Mouse (Mus musculus) heart, embryonic 16.5 days (tissue): ENCODE measurements around the gene Slc4a10. TPM values are rescaled to one million over a fixed set of nuclear protein-coding genes. Genes with fewer than 3 reads are reported as not detected.

Experiments used
- ATAC-seq: fragments of 200-750 bp; cut with Nextera tagmentation; replicated peaks from 2 replicates; pipeline ENCODE4 v1.8.0; 2017; ENCODE audit warnings: moderate number of reproducible peaks; ENCODE audit not compliant: insufficient read depth, low FRiP score; ENCODE audit errors: extremely low read depth
- H3K27ac ChIP-seq: fragments of 300-500 bp; sonication (generic); 2 replicates; pipeline ENCODE4 v1.5.1; 2014; ENCODE audit warnings: mild to moderate bottlenecking, low read length, control low read depth, moderate library complexity
- H3K27me3 ChIP-seq: fragments of 300-500 bp; sonication (generic); 2 replicates; pipeline ENCODE4 v1.6.1; 2014; ENCODE audit warnings: low read length, mixed read lengths; ENCODE audit not compliant: control insufficient read depth, insufficient read depth
- H3K36me3 ChIP-seq: fragments of 300-500 bp; sonication (generic); 2 replicates; pipeline ENCODE4 v1.6.1; 2014; ENCODE audit not compliant: control insufficient read depth, insufficient read depth
- H3K4me1 ChIP-seq: fragments of 300-500 bp; sonication (generic); 2 replicates; pipeline ENCODE4 v1.6.1; 2014; ENCODE audit warnings: low read length, mixed read lengths; ENCODE audit not compliant: control insufficient read depth, insufficient read depth
- H3K4me2 ChIP-seq: fragments of 300-500 bp; sonication (generic); 2 replicates; pipeline ENCODE4 v1.6.1; 2014; ENCODE audit warnings: low read depth, mild to moderate bottlenecking, control low read depth, low read length
- H3K4me3 ChIP-seq: fragments of 300-500 bp; sonication (generic); 2 replicates; pipeline ENCODE4 v1.5.1; 2014; ENCODE audit warnings: mild to moderate bottlenecking, control low read depth, low read length
- H3K9ac ChIP-seq: fragments of 300-500 bp; sonication (generic); 2 replicates; pipeline ENCODE4 v1.6.1; 2014; ENCODE audit warnings: low read length, control low read depth
- H3K9me3 ChIP-seq: fragments of 300-500 bp; sonication (generic); replicated peaks from 2 replicates; pipeline ENCODE4 v1.6.1; 2016; ENCODE audit warnings: low read length; ENCODE audit not compliant: control insufficient read depth
- WGBS: fragments of 180-500 bp; shearing (Covaris S2); extraction: QIAGEN DNeasy Blood & Tissue Kit; methylation state at CpG from one replicate; pipeline ENCODE4 v1.1.7; 2014; 5-methylcytosine and 5-hydroxymethylcytosine counted together
- polyA plus RNA-seq: library from polyadenylated mRNA; unstranded; fragments of >200 nt; fragmentation: Nextera tagmentation; extraction: Ambion mirVana; gene quantifications from 2 replicates; pipeline ENCODE4 v1.2.1, GENCODE M21; 2015

Gene Slc4a10
- polyA plus RNA-seq, 1 experiment from 2014 or later = 0.18 TPM

DNA sequence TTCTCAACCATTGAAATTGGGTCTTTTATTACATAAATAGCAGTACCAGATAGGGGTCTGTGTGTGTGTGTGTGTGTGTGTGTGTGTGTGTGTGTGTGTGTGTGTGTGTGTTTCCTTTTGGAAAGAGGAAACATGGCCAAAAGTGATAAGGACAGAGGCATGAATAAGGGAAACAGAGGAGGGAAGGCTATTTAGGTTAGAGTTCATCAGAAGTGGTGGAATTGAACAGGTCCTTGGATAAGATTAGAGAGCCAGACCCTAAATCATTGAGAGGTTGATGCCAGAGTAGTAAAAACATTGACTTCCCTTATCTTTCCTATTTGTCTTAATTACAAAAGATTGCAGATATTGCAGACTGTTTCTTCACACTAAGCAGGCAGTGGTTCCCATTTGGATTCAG lies 181.3 kb downstream of the Slc4a10 start:
- no peak overlapping the region for H3K4me2 ChIP-seq
- no peaks in the 10 kb centered on the region for H3K9me3 ChIP-seq
- no peak overlapping the region for H3K27ac ChIP-seq
- H3K36me3 ChIP-seq = no peaks in the 10 kb centered on the region
- no peaks in the 10 kb centered on the region for H3K4me1 ChIP-seq
- no peaks in the 10 kb centered on the region for H3K27me3 ChIP-seq
- ATAC-seq = no peak
- no peak overlapping the region for H3K9ac ChIP-seq
- no peak overlapping the region for H3K4me3 ChIP-seq

DNA sequence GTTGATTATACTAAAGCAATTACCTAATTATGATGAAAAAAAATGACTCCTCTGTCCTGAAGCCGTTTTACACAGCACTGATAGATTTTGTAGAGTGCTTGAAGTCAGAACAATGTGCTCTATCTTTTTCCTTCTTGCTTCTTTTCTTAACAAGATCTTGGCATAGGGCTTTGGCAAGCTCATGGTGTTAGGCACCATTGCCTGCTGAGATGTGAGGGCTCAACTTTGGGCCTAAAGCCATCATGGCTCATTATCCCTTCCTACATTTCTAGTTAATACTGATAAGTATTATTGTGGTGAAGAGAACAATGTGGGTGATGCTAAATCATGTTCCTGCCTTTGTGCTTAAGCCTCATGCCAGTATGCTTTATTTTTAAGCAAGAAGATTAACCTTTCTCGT lies 185.0 kb downstream of the Slc4a10 start:
- no peak for ATAC-seq
- 66% methylated on average over 2 of the region's 2 CpGs for WGBS
- H3K4me1 ChIP-seq = no peaks in the 10 kb centered on the region
- H3K27me3 ChIP-seq = no peaks in the 10 kb centered on the region
- H3K4me2 ChIP-seq = no peak overlapping the region
- no peaks in the 10 kb centered on the region for H3K9me3 ChIP-seq
- H3K36me3 ChIP-seq = no peaks in the 10 kb centered on the region
- no peak overlapping the region for H3K4me3 ChIP-seq
- no peak overlapping the region for H3K27ac ChIP-seq
- H3K9ac ChIP-seq = no peak overlapping the region

DNA sequence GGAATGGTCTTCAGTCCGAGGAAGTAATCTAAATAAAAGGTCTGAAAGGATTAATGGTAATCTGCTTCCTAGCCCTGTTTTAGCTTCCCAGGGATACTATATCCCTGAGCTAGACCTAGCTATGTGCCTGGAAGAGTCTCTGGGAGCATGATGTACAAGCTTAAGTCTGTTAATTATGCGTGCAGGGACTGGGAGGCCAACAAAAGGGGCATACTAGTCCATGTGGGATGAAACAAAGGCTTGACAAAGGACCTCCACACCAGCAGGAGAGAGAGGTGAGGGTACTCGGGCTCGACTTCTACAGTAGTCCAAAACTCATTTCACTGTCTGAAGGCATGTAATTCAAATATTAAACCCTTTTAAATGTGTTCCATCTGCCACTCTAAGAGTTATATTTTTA lies 197.9 kb downstream of the Slc4a10 start:
- H3K27ac ChIP-seq = no peak overlapping the region
- no peak for ATAC-seq
- H3K4me2 ChIP-seq = no peak overlapping the region
- WGBS = 61% methylated on average over 4 of the region's 4 CpGs
- H3K9ac ChIP-seq = no peak overlapping the region
- no peaks in the 10 kb centered on the region for H3K4me1 ChIP-seq
- H3K27me3 ChIP-seq = no peaks in the 10 kb centered on the region
- H3K36me3 ChIP-seq = no peaks in the 10 kb centered on the region
- H3K4me3 ChIP-seq = no peak overlapping the region
- no peaks in the 10 kb centered on the region for H3K9me3 ChIP-seq

DNA sequence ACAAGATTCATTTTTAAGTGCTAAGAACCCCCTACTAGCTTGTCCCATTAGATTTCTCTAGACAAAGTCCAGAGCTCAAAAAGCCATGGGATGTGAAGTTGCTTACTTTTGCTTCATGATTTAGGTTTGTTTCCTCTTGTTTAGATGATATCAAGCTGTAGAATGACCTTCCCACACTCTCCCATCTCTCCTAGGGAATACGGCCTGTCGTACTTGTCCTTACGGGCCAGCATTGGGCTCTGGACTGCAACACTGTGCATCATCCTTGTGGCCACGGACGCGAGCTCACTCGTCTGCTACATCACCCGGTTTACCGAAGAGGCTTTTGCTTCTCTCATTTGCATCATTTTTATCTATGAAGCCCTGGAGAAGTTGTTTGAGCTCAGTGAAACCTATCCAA lies 222.2 kb downstream of the Slc4a10 start:
- Histone ChIP-seq H3K27me3 (no peaks in the 10 kb centered on the region), H3K4me3 (no peak overlapping the region), H3K9me3 (no peaks in the 10 kb centered on the region), H3K4me2 (no peak overlapping the region), H3K27ac (no peak overlapping the region), H3K36me3 (no peaks in the 10 kb centered on the region), H3K9ac (no peak overlapping the region), H3K4me1 (no peaks in the 10 kb centered on the region)
- ATAC-seq = no peak
- WGBS = 84% methylated on average over 9 of the region's 9 CpGs

DNA sequence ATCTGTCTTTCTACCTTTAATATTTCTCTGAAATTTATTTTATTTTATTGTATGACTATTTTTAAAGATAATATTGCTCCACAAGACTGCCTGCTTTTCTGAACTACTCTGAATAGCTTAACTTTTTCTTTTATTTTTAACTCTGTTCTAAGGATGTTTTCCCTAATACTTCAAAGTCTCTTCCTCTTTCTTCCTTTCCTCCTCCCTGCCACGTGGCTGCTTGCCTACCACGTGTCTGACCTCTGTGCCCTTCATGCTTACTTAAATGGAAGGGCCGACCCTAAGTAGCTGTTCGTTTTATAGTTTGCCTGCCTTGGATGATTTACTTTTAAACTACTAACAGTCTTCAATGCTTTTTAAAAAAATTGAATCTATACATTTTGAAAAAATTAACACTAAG lies 225.6 kb downstream of the Slc4a10 start:
- 52% methylated on average over 4 of the region's 4 CpGs for WGBS

DNA sequence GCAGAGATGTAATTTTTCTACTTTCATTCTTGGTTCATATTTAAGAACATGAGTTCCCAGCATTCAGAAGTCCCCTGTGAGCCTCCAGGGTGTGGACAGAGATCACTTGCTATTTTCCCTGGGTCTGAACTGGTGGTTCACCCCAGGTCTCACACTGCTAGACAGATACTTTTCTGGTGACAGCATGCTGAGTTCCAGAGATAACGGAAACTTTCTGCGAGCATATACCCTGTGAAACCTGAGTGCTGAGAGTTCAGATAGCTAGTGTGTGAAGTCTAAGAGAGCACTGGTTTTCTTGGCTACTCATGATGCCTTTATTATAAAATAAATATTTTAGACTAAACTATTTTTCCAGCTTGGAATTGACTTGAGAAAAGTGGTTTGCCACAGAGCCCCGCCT lies 232.5 kb downstream of the Slc4a10 start:
- no peaks in the 10 kb centered on the region for H3K27me3 ChIP-seq
- H3K4me1 ChIP-seq = peaks cover 11% of the 10 kb centered on the region
- H3K4me2 ChIP-seq = peak overlapping the region; percentile 32
- no peaks in the 10 kb centered on the region for H3K36me3 ChIP-seq
- no peak overlapping the region for H3K4me3 ChIP-seq
- H3K27ac ChIP-seq = peak overlapping the region; percentile 77
- no peaks in the 10 kb centered on the region for H3K9me3 ChIP-seq
- no peak overlapping the region for H3K9ac ChIP-seq
- WGBS = 31% methylated on average over 3 of the region's 3 CpGs
- peak; percentile 95 for ATAC-seq

More for the DNA sequence above, 225.6 kb downstream of the Slc4a10 start:
- H3K4me1 ChIP-seq = peaks cover under 1% of the 10 kb centered on the region; the same call in 1 of the 2 replicates
- no peak overlapping the region for H3K27ac ChIP-seq
- no peaks in the 10 kb centered on the region for H3K27me3 ChIP-seq
- ATAC-seq = no peak
- H3K36me3 ChIP-seq = no peaks in the 10 kb centered on the region
- H3K4me2 ChIP-seq = no peak overlapping the region
- no peak overlapping the region for H3K9ac ChIP-seq
- no peak overlapping the region for H3K4me3 ChIP-seq
- no peaks in the 10 kb centered on the region for H3K9me3 ChIP-seq

DNA sequence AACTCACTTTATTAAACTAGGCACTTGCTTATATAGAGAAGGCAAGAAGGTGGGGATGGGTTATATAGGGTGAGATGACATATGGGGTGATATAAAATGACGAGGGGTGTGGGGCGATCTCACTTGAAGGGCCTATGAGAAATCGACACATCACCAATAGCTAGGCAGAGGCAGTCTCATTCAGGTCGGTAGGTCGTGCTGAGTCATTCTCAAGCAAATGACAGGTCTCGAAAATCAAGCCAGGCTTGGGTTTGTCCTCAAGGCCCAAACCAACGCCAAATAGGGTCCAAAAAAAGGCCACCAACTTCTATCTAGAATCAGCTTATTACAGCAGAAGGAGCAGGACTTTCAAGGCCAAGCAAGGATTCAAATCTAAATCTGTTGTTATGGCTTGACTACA lies 233.5 kb downstream of the Slc4a10 start:
- Histone ChIP-seq H3K9me3 (no peaks in the 10 kb centered on the region), H3K27me3 (no peaks in the 10 kb centered on the region), H3K36me3 (no peaks in the 10 kb centered on the region), H3K27ac (no peak overlapping the region), H3K4me2 (no peak overlapping the region), H3K4me3 (no peak overlapping the region), H3K9ac (no peak overlapping the region), H3K4me1 (peaks cover 11% of the 10 kb centered on the region)
- ATAC-seq = no peak
- 80% methylated on average over 7 of the region's 7 CpGs for WGBS

GRCm38 (mm10) chr2:62285026-62285425 lies 238.8 kb downstream of the Slc4a10 start:
- Histone ChIP-seq H3K27me3 (no peaks in the 10 kb centered on the region), H3K4me2 (no peak overlapping the region), H3K4me1 (no peaks in the 10 kb centered on the region), H3K27ac (no peak overlapping the region), H3K36me3 (no peaks in the 10 kb centered on the region), H3K4me3 (no peak overlapping the region), H3K9ac (no peak overlapping the region), H3K9me3 (no peaks in the 10 kb centered on the region)
- ATAC-seq = no peak
- WGBS = 83% methylated on average over 2 of the region's 2 CpGs

DNA sequence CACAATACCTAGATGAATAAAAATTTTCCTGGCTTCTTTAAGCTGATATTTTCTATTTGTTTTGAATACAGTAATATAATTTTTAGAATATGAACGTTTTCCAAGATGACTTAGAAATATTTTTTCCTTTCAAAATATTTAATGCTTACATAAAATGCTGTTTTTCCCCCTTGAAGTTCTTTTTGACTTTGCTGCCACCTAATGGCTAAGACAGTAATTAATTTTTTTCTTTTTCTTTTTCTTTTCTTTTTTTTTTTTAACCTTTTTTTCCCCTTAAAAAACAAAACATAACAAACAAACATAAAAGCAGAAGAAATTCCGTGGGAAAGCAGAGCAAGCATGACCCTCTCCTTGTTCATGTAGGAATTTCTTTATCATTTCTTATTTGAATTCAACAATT lies 239.6 kb downstream of the Slc4a10 start:
- no peak overlapping the region for H3K9ac ChIP-seq
- H3K4me2 ChIP-seq = no peak overlapping the region
- no peaks in the 10 kb centered on the region for H3K9me3 ChIP-seq
- H3K27ac ChIP-seq = no peak overlapping the region
- H3K27me3 ChIP-seq = no peaks in the 10 kb centered on the region
- no peak overlapping the region for H3K4me3 ChIP-seq
- H3K4me1 ChIP-seq = no peaks in the 10 kb centered on the region
- no peak for ATAC-seq
- under 1% methylated on average over 2 of the region's 2 CpGs for WGBS
- H3K36me3 ChIP-seq = no peaks in the 10 kb centered on the region

GRCm38 (mm10) chr2:62287532-62287931 lies 241.3 kb downstream of the Slc4a10 start:
- H3K36me3 ChIP-seq = no peaks in the 10 kb centered on the region
- no peaks in the 10 kb centered on the region for H3K27me3 ChIP-seq
- H3K4me1 ChIP-seq = no peaks in the 10 kb centered on the region; the same call in 1 of the 2 replicates
- H3K4me2 ChIP-seq = no peak overlapping the region
- no peak overlapping the region for H3K4me3 ChIP-seq
- H3K9ac ChIP-seq = no peak overlapping the region
- H3K27ac ChIP-seq = no peak overlapping the region
- 46% methylated on average over 4 of the region's 4 CpGs for WGBS
- ATAC-seq = no peak
- no peaks in the 10 kb centered on the region for H3K9me3 ChIP-seq
